Mouse (Mus musculus): ENCODE measurements around the gene Cant1. TPM values are rescaled to one million over a fixed set of nuclear protein-coding genes. Genes with fewer than 3 reads are reported as not detected.
"Not testable (repeated sequence)": the region's sequence is repeated elsewhere in the genome, so short reads cannot be mapped to it uniquely, and the experiment has no call there.

The Cant1 gene
- polyA plus RNA-seq, 1 experiment from 2014 or later: 28.2 TPM

DNA sequence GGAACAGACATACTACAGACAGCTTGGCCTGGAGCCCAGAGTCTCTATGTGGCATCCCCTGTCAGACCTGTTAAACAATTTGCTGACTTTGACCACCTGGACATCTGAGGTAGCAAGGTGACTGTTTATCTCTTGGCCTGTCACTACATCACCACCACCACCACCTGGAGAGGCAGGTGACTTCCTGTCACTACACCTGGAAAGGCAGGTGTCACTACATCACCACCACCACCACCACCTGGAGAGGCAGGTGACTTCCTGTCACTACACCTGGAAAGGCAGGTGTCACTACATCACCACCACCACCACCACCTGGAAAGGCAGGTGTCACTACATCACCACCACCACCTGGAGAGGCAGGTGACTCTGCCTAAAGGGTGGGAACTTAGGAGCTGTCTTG, 42.6 kb downstream of the Cant1 start:
- H3K27ac ChIP-seq (replicated peaks); ATAC-seq (ENCODE audit: low read depth): not testable (repeated sequence)

DNA sequence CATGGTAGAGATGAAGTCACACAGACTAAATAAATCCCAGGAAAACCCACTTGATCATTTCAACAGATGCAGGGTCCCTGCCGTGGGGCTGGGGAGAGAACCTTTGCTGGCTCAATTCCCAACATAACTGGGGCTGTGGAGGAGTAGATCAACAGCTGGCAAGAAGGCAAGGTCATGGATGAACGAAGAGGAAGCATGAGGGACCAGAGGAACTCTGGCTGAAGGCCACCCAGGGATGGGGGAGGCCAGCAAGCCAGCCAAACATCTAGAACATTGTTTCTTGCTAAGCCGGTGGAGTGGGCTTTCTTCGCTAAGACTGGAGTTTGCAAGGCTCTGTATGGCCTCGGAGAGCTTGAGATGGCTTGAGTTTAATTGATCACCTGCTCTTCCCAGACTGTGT, 43.0 kb downstream of the Cant1 start:
- no peak for ATAC-seq (ENCODE audit: low read depth)
- H3K4me2 ChIP-seq: no peak overlapping the region
- 83% methylated on average over 5 of the region's 5 CpGs for WGBS

More for the DNA sequence above, 42.6 kb downstream of the Cant1 start:
- not testable (repeated sequence) for H3K9ac ChIP-seq, H3K4me2 ChIP-seq, H3K27me3 ChIP-seq, H3K4me3 ChIP-seq, H3K9me3 ChIP-seq, H3K36me3 ChIP-seq
- peaks cover 15% of the 10 kb centered on the region; the same call in 1 of the 2 replicates for H3K4me1 ChIP-seq (replicated peaks)

DNA sequence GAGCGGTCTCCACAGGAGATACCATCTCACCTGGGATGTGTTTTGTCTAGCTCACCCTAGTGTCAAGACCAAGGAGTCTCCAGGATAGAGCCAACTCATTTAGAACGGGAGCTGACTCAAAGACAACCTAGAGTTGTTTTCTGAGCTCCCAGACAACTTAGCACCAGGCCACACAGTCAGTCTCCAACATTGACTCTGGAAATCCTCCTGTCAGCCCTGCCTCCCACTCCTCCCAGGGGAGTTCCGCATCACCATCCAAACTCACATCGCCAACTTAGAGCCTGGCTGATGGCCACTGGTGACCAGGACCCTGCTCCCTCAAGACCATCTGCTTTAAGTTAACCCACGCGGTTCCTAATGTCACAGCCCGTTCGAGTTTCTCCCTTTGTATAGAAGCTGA, 43.4 kb downstream of the Cant1 start:
- Histone ChIP-seq H3K4me3 (no peak overlapping the region), H3K27ac (replicated peaks) (no peak overlapping the region), H3K36me3 (no peaks in the 10 kb centered on the region), H3K27me3 (no peaks in the 10 kb centered on the region), H3K9ac (no peak overlapping the region), H3K9me3 (no peaks in the 10 kb centered on the region), H3K4me1 (replicated peaks) (peaks cover 15% of the 10 kb centered on the region; the same call in 1 of the 2 replicates), H3K4me2 (no peak overlapping the region)
- ATAC-seq (ENCODE audit: low read depth): no peak
- 80% methylated on average over 8 of the region's 8 CpGs for WGBS

More for the DNA sequence above, 43.0 kb downstream of the Cant1 start:
- H3K9me3 ChIP-seq: no peaks in the 10 kb centered on the region
- no peak overlapping the region for H3K4me3 ChIP-seq
- no peak overlapping the region for H3K9ac ChIP-seq
- H3K4me1 ChIP-seq (replicated peaks): peaks cover 15% of the 10 kb centered on the region; the same call in 1 of the 2 replicates
- no peak overlapping the region for H3K27ac ChIP-seq (replicated peaks)
- no peaks in the 10 kb centered on the region for H3K27me3 ChIP-seq
- no peaks in the 10 kb centered on the region for H3K36me3 ChIP-seq

DNA sequence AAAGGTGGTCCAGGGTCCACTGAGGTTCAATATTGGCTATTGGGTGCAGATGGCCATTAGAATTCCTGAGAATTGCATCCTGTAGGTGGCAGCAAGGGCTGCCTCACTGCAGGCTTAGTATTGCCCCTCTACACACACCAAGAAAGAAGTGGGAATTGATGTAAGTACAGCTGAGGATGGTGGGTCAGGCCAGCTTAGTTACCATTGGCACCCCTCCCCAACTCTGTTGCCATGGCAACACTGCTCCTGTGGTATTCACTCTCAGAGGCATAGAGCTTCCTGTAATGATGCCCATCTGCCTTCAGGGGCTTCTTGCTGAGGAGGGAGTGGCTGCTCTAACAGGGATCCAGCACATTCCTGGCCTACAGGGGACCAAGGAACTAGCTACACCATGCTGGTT, 43.9 kb downstream of the Cant1 start:
- ATAC-seq (ENCODE audit: low read depth): no peak

DNA sequence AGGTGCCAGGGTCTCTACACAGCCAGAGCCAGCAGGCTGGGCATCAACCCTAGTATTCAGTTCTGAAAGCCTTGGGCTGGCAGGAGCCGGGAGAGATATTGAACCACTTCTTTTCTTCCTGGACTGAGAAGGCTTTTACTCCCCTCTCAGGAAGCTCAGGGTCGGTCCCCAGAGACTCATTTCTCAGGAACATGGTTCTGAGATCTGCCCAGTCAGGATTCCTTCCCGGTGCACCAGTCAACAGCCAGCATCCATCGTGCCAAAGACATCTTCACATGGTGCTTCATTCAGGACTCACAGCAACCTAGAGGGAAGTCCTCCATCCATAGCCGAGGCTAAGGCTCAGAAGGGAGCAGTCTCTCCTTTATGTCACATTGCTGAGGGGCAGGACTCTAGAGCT, 44.4 kb downstream of the Cant1 start:
- Histone ChIP-seq H3K9me3 (no peaks in the 10 kb centered on the region), H3K27me3 (no peaks in the 10 kb centered on the region), H3K27ac (replicated peaks) (no peak overlapping the region), H3K4me3 (no peak overlapping the region), H3K4me2 (no peak overlapping the region), H3K4me1 (replicated peaks) (peaks cover 15% of the 10 kb centered on the region; the same call in 1 of the 2 replicates), H3K36me3 (no peaks in the 10 kb centered on the region), H3K9ac (no peak overlapping the region)
- 65% methylated on average over 5 of the region's 5 CpGs for WGBS
- no peak for ATAC-seq (ENCODE audit: low read depth)

More for the DNA sequence above, 43.9 kb downstream of the Cant1 start:
- no peak overlapping the region for H3K4me2 ChIP-seq
- H3K4me1 ChIP-seq (replicated peaks): peaks cover 15% of the 10 kb centered on the region; the same call in 1 of the 2 replicates
- H3K9me3 ChIP-seq: no peaks in the 10 kb centered on the region
- H3K4me3 ChIP-seq: no peak overlapping the region
- no peaks in the 10 kb centered on the region for H3K36me3 ChIP-seq
- H3K27me3 ChIP-seq: no peaks in the 10 kb centered on the region
- no peak overlapping the region for H3K9ac ChIP-seq
- no peak overlapping the region for H3K27ac ChIP-seq (replicated peaks)

DNA sequence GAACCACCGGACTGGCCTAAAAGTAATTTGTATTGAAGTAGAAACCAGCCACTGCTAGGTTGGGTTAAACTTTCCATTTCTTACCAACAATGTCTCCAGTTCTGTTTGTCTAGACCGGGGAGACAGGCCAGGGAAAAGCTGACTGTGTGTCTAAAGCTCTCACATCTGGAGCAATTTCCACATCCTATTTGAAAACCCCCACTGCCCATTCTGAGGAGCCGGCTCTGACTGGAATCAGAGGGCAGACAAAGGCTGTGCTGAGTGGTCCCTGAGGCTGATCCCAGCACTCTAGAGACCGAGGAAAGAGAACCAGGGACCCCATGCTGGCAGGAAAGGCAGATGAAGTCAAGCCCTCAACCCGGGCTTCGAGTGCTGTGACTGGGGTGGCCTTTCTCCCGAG, 46.2 kb downstream of the Cant1 start:
- Histone ChIP-seq H3K4me3 (no peak overlapping the region), H3K4me1 (replicated peaks) (peaks cover 9% of the 10 kb centered on the region; the same call in 1 of the 2 replicates), H3K27ac (replicated peaks) (no peak overlapping the region), H3K27me3 (no peaks in the 10 kb centered on the region), H3K9me3 (no peaks in the 10 kb centered on the region), H3K4me2 (no peak overlapping the region), H3K9ac (no peak overlapping the region), H3K36me3 (no peaks in the 10 kb centered on the region)
- 55% methylated on average over 7 of the region's 7 CpGs for WGBS
- ATAC-seq (ENCODE audit: low read depth): no peak

DNA sequence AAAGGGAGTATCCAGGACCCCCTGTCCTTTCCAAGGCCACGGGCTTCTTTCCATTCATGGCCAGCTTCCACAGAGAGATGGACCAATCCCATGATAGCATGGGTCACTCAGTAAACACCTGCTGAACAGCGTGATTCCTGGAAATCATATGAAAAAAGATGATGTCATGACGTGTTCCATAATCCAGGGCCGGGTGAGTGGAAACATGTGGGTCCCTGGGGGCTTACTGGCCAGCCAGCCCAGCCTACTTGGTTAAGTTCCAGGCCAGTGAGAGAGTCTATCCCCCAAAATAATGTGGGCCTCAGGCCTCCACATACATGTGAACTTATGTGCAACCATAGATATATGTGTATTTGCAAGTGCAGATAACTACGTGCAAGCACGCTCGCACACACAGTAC, 47.0 kb downstream of the Cant1 start:
- no peaks in the 10 kb centered on the region for H3K27me3 ChIP-seq
- H3K4me2 ChIP-seq: no peak overlapping the region
- no peak overlapping the region for H3K9ac ChIP-seq
- ATAC-seq (ENCODE audit: low read depth): no peak
- H3K9me3 ChIP-seq: no peaks in the 10 kb centered on the region
- no peak overlapping the region for H3K4me3 ChIP-seq
- no peaks in the 10 kb centered on the region for H3K36me3 ChIP-seq
- H3K27ac ChIP-seq (replicated peaks): no peak overlapping the region
- 85% methylated on average over 7 of the region's 7 CpGs for WGBS
- peaks cover 9% of the 10 kb centered on the region; the same call in 1 of the 2 replicates for H3K4me1 ChIP-seq (replicated peaks)

DNA sequence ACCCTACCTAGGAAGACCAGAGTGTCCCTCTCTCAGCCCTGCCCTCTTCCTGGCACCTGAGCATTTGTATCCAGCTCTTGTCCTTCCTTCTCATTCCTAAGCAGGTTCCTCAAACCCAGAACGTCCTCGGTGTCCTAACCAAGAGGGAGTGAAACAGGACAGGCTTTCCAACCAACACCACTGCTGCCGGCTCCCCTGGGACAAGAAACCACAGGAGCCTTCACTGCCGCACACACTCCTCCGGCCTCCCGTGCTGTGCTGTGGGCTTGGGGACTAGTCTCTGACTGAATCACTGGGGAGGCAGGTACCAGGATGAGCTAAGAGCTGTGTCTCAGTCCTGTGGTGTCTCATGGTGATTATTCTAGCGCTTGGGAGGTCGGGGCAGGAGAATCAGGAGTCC, 49.2 kb downstream of the Cant1 start:
- H3K27ac ChIP-seq (replicated peaks): no peak overlapping the region
- no peaks in the 10 kb centered on the region for H3K27me3 ChIP-seq
- H3K4me3 ChIP-seq: no peak overlapping the region
- no peak overlapping the region for H3K9ac ChIP-seq
- no peak overlapping the region for H3K4me2 ChIP-seq
- ATAC-seq (ENCODE audit: low read depth): no peak
- no peaks in the 10 kb centered on the region for H3K36me3 ChIP-seq
- WGBS: 76% methylated on average over 8 of the region's 8 CpGs
- no peaks in the 10 kb centered on the region; the same call in 1 of the 2 replicates for H3K4me1 ChIP-seq (replicated peaks)
- H3K9me3 ChIP-seq: no peaks in the 10 kb centered on the region

DNA sequence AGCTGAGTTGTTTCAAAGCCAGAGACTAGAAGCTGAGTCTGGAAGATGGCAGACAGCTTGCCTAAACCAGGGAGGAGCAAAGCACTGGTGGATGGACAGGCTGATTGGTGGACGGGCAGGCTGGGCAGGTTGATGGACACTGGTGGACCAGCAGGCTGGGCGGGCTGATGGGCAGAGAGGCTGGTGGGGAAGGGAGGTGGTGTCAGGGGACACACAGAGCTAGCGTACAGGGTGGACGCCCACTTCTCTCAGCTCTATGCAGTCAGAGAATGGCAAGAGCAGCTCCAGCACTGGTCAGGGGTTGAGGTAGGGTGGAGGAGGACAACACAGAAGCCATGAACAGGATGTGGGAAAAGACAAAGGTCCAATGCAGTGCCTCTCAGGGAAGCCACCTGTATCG, 49.6 kb downstream of the Cant1 start:
- no peak overlapping the region for H3K4me2 ChIP-seq

DNA sequence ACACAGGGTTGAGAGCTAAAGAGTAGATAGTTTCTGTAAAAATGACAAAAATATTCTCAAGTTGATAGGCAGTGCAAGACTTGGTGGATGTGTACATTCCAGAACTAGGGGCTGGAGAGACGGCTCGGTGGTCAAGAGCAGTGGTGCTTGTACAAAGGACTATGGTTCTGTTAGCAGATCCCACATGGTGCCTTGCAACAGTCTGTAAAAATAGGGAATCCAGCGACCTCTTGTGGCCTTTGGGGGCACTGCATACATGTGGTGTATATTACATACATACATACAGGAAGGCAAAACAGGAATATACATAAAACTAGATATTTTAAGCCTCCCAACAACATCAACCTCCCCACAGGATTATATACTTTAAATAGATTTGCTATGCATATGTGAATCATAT, 50.6 kb downstream of the Cant1 start:
- Histone ChIP-seq H3K4me1 (replicated peaks) (peaks cover 4% of the 10 kb centered on the region), H3K4me3 (no peak overlapping the region), H3K27ac (replicated peaks) (no peak overlapping the region), H3K9me3 (no peaks in the 10 kb centered on the region), H3K27me3 (no peaks in the 10 kb centered on the region), H3K36me3 (no peaks in the 10 kb centered on the region), H3K9ac (no peak overlapping the region), H3K4me2 (no peak overlapping the region)
- WGBS: 63% methylated on average over 3 of the region's 3 CpGs
- ATAC-seq (ENCODE audit: low read depth): no peak

More for the DNA sequence above, 49.6 kb downstream of the Cant1 start:
- H3K4me3 ChIP-seq: no peak overlapping the region
- H3K36me3 ChIP-seq: no peaks in the 10 kb centered on the region
- H3K9me3 ChIP-seq: no peaks in the 10 kb centered on the region
- no peaks in the 10 kb centered on the region for H3K4me1 ChIP-seq (replicated peaks)
- no peak for ATAC-seq (ENCODE audit: low read depth)
- no peaks in the 10 kb centered on the region for H3K27me3 ChIP-seq
- no peak overlapping the region for H3K27ac ChIP-seq (replicated peaks)
- WGBS: 87% methylated on average over 5 of the region's 5 CpGs
- H3K9ac ChIP-seq: no peak overlapping the region

DNA sequence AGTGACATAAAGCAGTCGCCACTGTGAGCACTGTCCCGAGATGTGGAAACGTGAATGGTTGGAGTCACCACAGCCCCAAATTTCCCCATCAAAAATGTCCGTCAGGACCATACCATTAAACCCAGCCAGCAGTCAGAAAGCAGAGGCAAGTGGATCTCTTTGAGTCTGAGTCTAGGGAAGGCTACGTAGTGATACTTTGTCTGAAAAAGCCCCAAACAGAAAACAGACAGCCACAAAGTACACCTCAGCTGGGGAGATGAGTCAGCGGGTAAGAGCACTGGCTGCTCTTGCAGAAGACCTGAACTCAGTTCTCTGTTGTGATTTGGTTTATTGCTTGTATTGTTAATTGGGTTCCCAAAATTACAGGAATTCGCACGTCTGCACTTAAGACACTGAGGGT, 52.3 kb downstream of the Cant1 start:
- H3K4me3 ChIP-seq: no peak overlapping the region
- no peak overlapping the region for H3K9ac ChIP-seq
- no peaks in the 10 kb centered on the region for H3K36me3 ChIP-seq
- no peak overlapping the region for H3K27ac ChIP-seq (replicated peaks)
- WGBS: 82% methylated on average over 8 of the region's 8 CpGs
- ATAC-seq (ENCODE audit: low read depth): no peak
- no peaks in the 10 kb centered on the region for H3K27me3 ChIP-seq
- no peaks in the 10 kb centered on the region for H3K9me3 ChIP-seq
- no peak overlapping the region for H3K4me2 ChIP-seq
- peaks cover 14% of the 10 kb centered on the region for H3K4me1 ChIP-seq (replicated peaks)

DNA sequence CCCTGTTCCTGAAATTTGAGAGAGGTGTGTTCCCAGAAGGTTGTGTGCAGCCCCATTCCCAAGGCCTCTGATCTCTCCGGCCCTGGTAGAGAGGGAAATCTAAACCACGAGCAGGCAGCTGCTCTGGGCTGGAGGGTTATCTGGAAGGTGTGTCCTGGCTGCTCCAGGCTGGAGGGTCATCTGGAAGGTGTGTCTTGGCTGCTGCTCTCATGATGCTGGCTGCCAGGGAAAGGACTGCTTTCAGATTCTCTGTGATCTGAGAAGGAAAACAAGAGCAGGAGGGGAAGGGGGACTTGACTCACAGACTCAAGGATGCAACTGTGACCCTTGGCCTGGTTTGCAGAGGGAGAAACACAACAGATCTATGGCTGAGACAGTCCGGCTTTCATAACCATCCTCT, 52.8 kb downstream of the Cant1 start:
- Histone ChIP-seq H3K4me3 (no peak overlapping the region), H3K36me3 (no peaks in the 10 kb centered on the region), H3K4me2 (no peak overlapping the region), H3K27me3 (no peaks in the 10 kb centered on the region), H3K9ac (no peak overlapping the region), H3K27ac (replicated peaks) (no peak overlapping the region), H3K9me3 (no peaks in the 10 kb centered on the region), H3K4me1 (replicated peaks) (peaks cover 14% of the 10 kb centered on the region)
- ATAC-seq (ENCODE audit: low read depth): no peak
- 66% methylated on average over 3 of the region's 3 CpGs for WGBS

DNA sequence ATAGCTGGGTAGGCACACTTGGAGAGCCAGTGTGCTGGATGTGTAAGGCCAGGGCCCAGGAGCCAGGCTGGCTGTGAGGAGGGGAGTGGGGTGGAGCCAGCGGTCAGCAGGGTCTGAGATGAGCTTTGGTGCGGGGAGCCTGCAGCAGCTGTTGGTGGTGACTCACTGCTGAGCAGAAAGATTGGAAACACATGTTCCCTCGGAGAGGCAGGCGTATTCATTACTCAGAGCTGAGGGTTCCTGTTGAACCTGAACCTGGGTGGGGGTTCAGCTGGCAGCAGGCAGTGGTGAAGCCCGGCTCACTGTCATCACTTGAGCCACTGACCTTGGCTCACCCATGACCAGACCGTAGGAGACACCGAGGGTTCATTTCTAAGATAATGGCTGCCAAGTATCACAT, 53.7 kb downstream of the Cant1 start:
- WGBS: 75% methylated on average over 7 of the region's 7 CpGs
- ATAC-seq (ENCODE audit: low read depth): no peak
- Histone ChIP-seq H3K4me1 (replicated peaks) (peaks cover 14% of the 10 kb centered on the region), H3K9me3 (no peaks in the 10 kb centered on the region), H3K4me3 (no peak overlapping the region), H3K36me3 (no peaks in the 10 kb centered on the region), H3K9ac (no peak overlapping the region), H3K27ac (replicated peaks) (no peak overlapping the region), H3K27me3 (no peaks in the 10 kb centered on the region), H3K4me2 (no peak overlapping the region)

Measured in neural tube, embryonic 13.5 days (tissue).